Mouse (Mus musculus) heart, embryonic 16.5 days (tissue): ENCODE data around the gene Sumo1. TPM values are rescaled to one million over a fixed set of nuclear protein-coding genes. Genes with fewer than 3 reads are reported as not detected.

Experiments
- ATAC-seq: fragments of 200-750 bp; cut with Nextera tagmentation; replicated peaks from 2 replicates; pipeline ENCODE4 v1.8.0; 2017; ENCODE audit warnings: moderate number of reproducible peaks; ENCODE audit not compliant: insufficient read depth, low FRiP score; ENCODE audit errors: extremely low read depth
- H3K27ac ChIP-seq: fragments of 300-500 bp; sonication (generic); 2 replicates; pipeline ENCODE4 v1.5.1; 2014; ENCODE audit warnings: mild to moderate bottlenecking, low read length, control low read depth, moderate library complexity
- H3K27me3 ChIP-seq: fragments of 300-500 bp; sonication (generic); 2 replicates; pipeline ENCODE4 v1.6.1; 2014; ENCODE audit warnings: low read length, mixed read lengths; ENCODE audit not compliant: control insufficient read depth, insufficient read depth
- H3K36me3 ChIP-seq: fragments of 300-500 bp; sonication (generic); 2 replicates; pipeline ENCODE4 v1.6.1; 2014; ENCODE audit not compliant: control insufficient read depth, insufficient read depth
- H3K4me1 ChIP-seq: fragments of 300-500 bp; sonication (generic); 2 replicates; pipeline ENCODE4 v1.6.1; 2014; ENCODE audit warnings: low read length, mixed read lengths; ENCODE audit not compliant: control insufficient read depth, insufficient read depth
- H3K4me2 ChIP-seq: fragments of 300-500 bp; sonication (generic); 2 replicates; pipeline ENCODE4 v1.6.1; 2014; ENCODE audit warnings: low read depth, mild to moderate bottlenecking, control low read depth, low read length
- H3K4me3 ChIP-seq: fragments of 300-500 bp; sonication (generic); 2 replicates; pipeline ENCODE4 v1.5.1; 2014; ENCODE audit warnings: mild to moderate bottlenecking, control low read depth, low read length
- H3K9ac ChIP-seq: fragments of 300-500 bp; sonication (generic); 2 replicates; pipeline ENCODE4 v1.6.1; 2014; ENCODE audit warnings: low read length, control low read depth
- H3K9me3 ChIP-seq: fragments of 300-500 bp; sonication (generic); replicated peaks from 2 replicates; pipeline ENCODE4 v1.6.1; 2016; ENCODE audit warnings: low read length; ENCODE audit not compliant: control insufficient read depth
- WGBS: fragments of 180-500 bp; shearing (Covaris S2); extraction: QIAGEN DNeasy Blood & Tissue Kit; methylation state at CpG from one replicate; pipeline ENCODE4 v1.1.7; 2014; 5-methylcytosine and 5-hydroxymethylcytosine counted together
- polyA plus RNA-seq: library from polyadenylated mRNA; unstranded; fragments of >200 nt; fragmentation: Nextera tagmentation; extraction: Ambion mirVana; gene quantifications from 2 replicates; pipeline ENCODE4 v1.2.1, GENCODE M21; 2015

Sumo1 gene
- 194 and 216 TPM in 2 replicates for polyA plus RNA-seq

DNA sequence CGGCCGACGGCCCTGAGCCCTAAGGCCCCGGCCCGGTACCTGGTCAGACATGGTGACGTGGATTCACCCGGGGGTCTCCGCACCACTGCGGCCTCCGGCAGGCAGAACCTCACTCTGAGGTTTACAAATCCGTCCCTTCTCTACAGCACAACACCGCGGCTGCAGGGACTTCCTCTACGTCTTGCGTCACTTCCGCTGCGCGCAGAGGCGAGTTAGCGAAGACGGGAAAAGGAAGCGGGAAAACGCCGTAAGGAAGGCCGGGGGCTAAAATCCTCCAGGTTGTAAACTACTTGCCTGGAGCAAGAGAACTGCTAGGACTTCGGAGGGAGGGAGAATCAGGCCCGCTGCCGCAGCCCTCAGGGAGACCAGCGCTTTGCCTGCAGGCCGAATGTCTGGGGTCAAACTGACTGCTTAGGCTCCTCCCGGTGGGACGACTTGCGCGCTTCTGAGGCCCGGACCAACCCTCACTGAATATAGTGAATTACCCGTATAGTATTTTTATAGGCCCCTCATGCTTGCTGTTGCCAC is at the start of gene Sumo1:
Gene Sumo1 (minus strand): TSS at position 194 of the 528 bp plus-strand sequence.
- H3K4me1 ChIP-seq, result peaks cover 17% of the 10 kb centered on the region
- peak within 1 kb of the TSS; percentile 93 for H3K4me2 ChIP-seq
- no peaks in the 10 kb centered on the region for H3K9me3 ChIP-seq
- under 1% methylated on average over 36 of the region's 36 CpGs for WGBS
- no peaks in the 10 kb centered on the region for H3K27me3 ChIP-seq
- peak within 1 kb of the TSS; percentile 76 for H3K4me3 ChIP-seq
- H3K27ac ChIP-seq, result peak within 1 kb of the TSS; percentile 93
- H3K36me3 ChIP-seq, result no peaks in the 10 kb centered on the region
- peak within 1 kb of the TSS; percentile 98 for H3K9ac ChIP-seq
- peak; percentile 92 for ATAC-seq

DNA sequence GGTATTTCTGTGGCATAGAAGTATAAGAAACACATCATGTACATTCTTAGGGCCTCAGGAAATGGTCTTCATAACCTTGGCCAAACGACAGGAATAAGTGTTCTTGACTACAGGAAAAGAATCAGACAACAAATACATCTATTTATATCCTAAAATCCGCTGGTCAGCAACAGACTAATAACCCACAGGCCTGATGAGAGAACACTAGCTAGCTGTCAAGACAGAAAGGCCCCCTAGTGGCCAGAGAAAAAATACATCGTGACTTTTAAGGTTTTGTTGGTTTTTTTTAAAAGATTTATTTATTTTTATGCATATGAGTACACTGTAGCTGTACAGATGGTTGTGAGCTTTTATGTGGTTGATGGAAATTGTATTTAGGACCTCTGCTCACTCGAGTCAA is 49.3 kb upstream of the Sumo1 start:
- ATAC-seq, result no peak
- peaks cover 5% of the 10 kb centered on the region; the same call in 1 of the 2 replicates for H3K36me3 ChIP-seq
- H3K4me3 ChIP-seq, result no peak overlapping the region
- H3K4me2 ChIP-seq, result no peak overlapping the region
- no peaks in the 10 kb centered on the region for H3K27me3 ChIP-seq
- no peak overlapping the region for H3K9ac ChIP-seq
- H3K27ac ChIP-seq, result no peak overlapping the region
- WGBS, result 27% methylated on average over 4 of the region's 4 CpGs
- H3K9me3 ChIP-seq, result no peaks in the 10 kb centered on the region
- H3K4me1 ChIP-seq, result peaks cover 8% of the 10 kb centered on the region; the same call in 1 of the 2 replicates

DNA sequence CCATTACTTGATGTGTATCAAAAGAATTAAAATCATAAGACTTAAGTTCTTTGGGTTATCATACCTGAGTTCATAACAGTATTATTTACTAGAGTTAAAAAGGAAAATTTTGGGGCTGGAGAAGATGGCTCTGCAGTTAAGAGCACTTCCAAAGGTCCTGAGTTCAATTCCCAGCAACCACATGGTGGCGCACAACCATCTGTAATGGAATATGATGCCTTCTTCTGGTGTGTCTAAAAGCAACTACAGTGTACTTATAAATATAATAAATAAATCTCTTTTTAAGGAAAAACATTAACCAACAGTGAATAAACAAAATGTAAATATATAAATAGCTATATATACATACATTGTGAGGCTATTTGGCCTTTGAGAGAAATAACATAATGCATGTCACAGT is 31.1 kb upstream of the Sumo1 start:
- peaks cover 63% of the 10 kb centered on the region for H3K36me3 ChIP-seq
- no peaks in the 10 kb centered on the region for H3K4me1 ChIP-seq
- no peak overlapping the region for H3K4me2 ChIP-seq
- no peak overlapping the region for H3K27ac ChIP-seq
- no peak for ATAC-seq
- no peak overlapping the region for H3K4me3 ChIP-seq
- no peak overlapping the region for H3K9ac ChIP-seq
- H3K9me3 ChIP-seq, result no peaks in the 10 kb centered on the region
- no peaks in the 10 kb centered on the region for H3K27me3 ChIP-seq
- WGBS, result 86% methylated on average over 1 of the region's 1 CpGs

DNA sequence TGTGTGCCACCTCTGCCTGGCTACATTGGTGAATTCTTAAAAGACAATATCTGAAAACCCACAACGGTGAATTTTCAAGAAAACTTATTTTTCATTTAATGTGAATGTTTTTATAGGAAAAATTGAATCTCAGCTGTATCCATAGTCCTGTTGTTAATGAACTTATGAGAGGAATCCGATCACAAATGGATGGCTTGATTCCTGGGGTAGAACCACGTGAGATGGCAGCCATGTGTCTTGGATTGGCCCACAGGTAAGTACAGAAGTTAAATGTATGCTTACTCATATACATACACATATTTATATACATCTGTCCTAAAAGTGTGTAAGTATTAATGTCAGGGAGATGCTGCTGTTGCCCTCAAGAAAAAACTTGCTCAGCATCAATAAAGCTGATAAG is 27.6 kb upstream of the Sumo1 start:
- Histone ChIP-seq H3K36me3 (peaks cover 48% of the 10 kb centered on the region), H3K27me3 (no peaks in the 10 kb centered on the region), H3K4me3 (no peak overlapping the region), H3K4me1 (no peaks in the 10 kb centered on the region), H3K9ac (no peak overlapping the region), H3K4me2 (no peak overlapping the region), H3K27ac (no peak overlapping the region), H3K9me3 (no peaks in the 10 kb centered on the region)
- ATAC-seq, result no peak
- WGBS, result 96% methylated on average over 3 of the region's 3 CpGs

DNA sequence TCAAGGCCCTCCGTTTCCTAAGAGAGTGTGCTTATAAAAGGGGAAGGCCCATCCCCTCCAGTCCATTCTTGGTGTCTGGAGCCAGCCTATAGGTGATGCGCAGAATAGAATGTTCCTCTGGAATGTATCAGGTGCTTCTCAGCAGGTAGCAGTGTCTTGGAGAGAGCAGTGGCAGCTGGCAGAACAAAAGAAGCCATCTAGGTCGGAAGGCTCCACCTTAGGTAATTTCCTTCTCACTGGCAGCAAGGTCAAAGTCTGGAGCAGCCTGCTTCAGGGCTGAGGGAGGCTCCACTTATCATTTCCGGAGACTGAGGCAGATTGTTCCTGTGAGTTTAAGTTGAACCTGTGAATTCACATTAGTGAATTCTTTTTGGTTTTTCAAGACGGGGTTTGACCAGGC is 27.1 kb upstream of the Sumo1 start:
- no peak for ATAC-seq
- Histone ChIP-seq H3K27me3 (no peaks in the 10 kb centered on the region), H3K36me3 (peaks cover 47% of the 10 kb centered on the region), H3K4me3 (no peak overlapping the region), H3K9ac (no peak overlapping the region), H3K9me3 (no peaks in the 10 kb centered on the region), H3K4me2 (no peak overlapping the region), H3K4me1 (no peaks in the 10 kb centered on the region), H3K27ac (no peak overlapping the region)
- 71% methylated on average over 5 of the region's 5 CpGs for WGBS

DNA sequence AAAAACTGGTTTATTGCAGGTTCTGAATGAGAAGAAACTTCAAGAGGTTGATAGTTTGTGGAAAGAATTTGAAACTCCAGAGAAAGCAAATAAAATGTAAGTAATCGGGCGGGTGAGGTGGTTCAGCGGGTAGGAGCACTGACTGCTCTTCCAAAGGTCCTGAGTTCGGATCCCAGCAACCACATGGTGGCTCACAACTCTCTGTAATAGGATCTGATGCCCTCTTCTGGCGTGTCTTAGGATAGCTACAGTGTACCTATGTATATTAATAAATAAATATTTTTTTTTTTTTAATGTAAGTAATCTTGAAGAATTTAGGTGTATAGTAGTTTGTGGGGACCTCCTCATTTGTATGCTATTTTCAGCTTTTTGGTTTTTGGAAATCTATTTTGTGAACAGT is 19.8 kb upstream of the Sumo1 start:
- Histone ChIP-seq H3K4me1 (peaks cover 16% of the 10 kb centered on the region), H3K9ac (no peak overlapping the region), H3K27ac (no peak overlapping the region), H3K4me2 (no peak overlapping the region), H3K4me3 (no peak overlapping the region), H3K36me3 (peaks cover 15% of the 10 kb centered on the region), H3K27me3 (no peaks in the 10 kb centered on the region), H3K9me3 (no peaks in the 10 kb centered on the region)
- ATAC-seq, result no peak
- 91% methylated on average over 5 of the region's 5 CpGs for WGBS

DNA sequence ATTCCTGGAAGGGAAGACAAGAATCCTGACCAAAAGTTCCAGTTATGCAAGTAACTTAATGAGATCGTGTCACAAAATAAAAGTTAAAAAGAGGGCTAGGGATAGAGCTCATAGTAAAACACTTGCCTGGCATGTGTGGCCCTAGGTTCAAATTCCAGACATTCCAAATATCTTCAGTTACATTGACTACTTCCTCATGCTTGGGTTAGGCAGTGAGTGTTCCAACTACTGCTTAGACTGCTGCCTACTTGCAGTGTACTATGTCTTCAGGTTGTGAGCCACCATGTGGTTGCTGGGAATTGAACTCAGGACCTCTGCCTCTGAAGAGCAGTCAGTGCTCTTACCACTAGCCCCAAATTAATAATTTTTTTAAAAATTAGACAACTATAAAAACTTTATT is 16.9 kb upstream of the Sumo1 start:
- H3K27me3 ChIP-seq, result no peaks in the 10 kb centered on the region; the same call in 1 of the 2 replicates
- peaks cover 16% of the 10 kb centered on the region for H3K4me1 ChIP-seq
- no peak for ATAC-seq
- no peak overlapping the region; the same call in 1 of the 2 replicates for H3K27ac ChIP-seq
- peak overlapping the region; percentile 20; the same call in 1 of the 2 replicates for H3K9ac ChIP-seq
- WGBS, result 28% methylated on average over 1 of the region's 1 CpGs
- H3K4me2 ChIP-seq, result peak overlapping the region; percentile 38
- H3K4me3 ChIP-seq, result no peak overlapping the region
- peaks cover 9% of the 10 kb centered on the region for H3K36me3 ChIP-seq
- H3K9me3 ChIP-seq, result no peaks in the 10 kb centered on the region

DNA sequence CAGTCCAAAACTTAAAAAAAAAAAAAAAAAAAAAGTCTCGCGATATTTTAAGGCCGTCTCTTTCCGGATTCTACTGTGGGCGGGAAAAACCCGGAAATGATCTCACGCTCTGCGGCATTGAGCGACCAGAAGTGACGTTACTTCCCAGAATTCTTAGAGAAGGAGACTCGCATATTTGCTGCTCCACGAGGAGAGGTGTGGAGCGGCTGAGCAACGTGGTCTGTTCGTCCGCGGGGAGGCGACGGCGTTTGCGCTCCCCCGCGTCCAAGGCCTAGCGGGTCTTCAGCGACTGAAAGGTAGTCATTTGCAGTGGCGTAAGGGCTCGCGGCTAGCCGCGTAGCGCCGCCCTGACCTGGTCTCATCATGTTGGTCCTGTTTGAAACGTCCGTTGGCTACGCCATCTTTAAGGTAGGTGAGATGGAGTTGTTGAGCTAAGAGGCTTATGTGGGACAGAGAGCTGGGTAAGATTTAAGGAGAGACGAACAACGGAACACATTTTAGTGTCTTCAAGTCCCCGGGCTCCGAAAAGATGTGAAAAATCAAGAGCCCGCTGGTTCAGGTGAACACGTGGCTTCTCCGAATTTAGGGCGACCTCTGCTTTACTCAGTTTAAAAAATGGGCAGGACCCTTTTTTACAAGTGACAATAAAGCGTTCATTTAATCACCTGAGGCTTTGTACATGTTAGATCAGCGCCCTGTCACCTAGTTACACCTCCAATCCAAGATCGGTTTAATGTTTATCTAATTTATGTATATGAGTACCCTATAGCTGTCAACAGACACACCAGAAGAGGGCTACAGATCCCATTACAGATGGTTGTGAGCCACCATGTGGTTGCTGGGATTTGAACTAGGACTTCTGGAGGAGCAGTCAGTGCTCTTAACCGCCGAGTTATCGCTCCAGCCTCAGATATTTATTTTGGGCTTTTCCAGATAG is 14.5 kb upstream of the Sumo1 start, which contains the start of gene Nop58:
Gene Nop58 (plus strand): TSS at position 153 of the 937 bp plus-strand sequence.
- peak within 1 kb of the TSS; percentile 90 for H3K4me2 ChIP-seq
- H3K27ac ChIP-seq, result peak within 1 kb of the TSS; percentile 90
- H3K4me3 ChIP-seq, result peak within 1 kb of the TSS; percentile 81
- H3K9me3 ChIP-seq, result no peaks in the 10 kb centered on the region
- no peaks in the 10 kb centered on the region; the same call in 1 of the 2 replicates for H3K27me3 ChIP-seq
- peak; percentile 95 for ATAC-seq
- H3K9ac ChIP-seq, result peak within 1 kb of the TSS; percentile 83
- under 1% methylated on average over 49 of the region's 49 CpGs for WGBS
- H3K36me3 ChIP-seq, result peaks cover 5% of the 10 kb centered on the region
- peaks cover 16% of the 10 kb centered on the region for H3K4me1 ChIP-seq
